Mouse (Mus musculus): ENCODE measurements around the gene Prr5l.

DNA sequence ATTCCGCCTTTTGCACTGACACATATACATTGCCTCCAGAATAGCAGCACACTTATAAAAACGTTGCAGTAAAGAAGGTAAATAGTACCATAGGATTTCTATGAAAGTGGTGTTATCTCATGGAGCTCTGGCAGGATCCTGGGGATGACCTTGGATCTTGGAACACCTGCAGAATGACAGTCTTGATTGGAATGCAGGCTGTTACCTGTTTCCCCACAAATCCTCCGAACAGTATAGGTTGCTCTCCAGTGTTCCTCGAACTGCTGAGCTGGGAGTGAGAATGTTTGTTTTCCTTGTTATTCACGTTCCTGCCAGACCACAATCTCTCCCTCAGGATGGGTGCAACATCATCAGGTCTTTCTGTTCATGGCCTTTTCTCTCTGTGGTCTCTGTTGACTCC lies 75.1 kb downstream of the Prr5l start:
- no peak for TF ChIP-seq POLR2A (IDR thresholded peaks at IDR 0.05; ENCODE audit: borderline replicate concordance, low read depth, low read length)
- no peak for TF ChIP-seq CTCF (IDR thresholded peaks at IDR 0.05; ENCODE audit: low read depth, low read length)

Data from bone marrow macrophage, adult 2 months (primary cell).